Mouse (Mus musculus) heart, embryonic 12.5 days (tissue): ENCODE results near the gene Fat4. TPM values are rescaled to one million over a fixed set of nuclear protein-coding genes. Genes with fewer than 3 reads are reported as not detected.

Experiments
- ATAC-seq: fragments of 200-750 bp; cut with Nextera tagmentation; 2 replicates; pipeline ENCODE4 v1.8.0; 2017; ENCODE audit warnings: moderate TSS enrichment, moderate library complexity; ENCODE audit not compliant: insufficient number of reproducible peaks, low FRiP score
- H3K27ac ChIP-seq: fragments of 300-500 bp; sonication (generic); 2 replicates; pipeline ENCODE4 v1.5.1; 2016; ENCODE audit warnings: mild to moderate bottlenecking, moderate library complexity; ENCODE audit not compliant: poor library complexity, severe bottlenecking
- H3K27me3 ChIP-seq: fragments of 300-500 bp; sonication (generic); replicated peaks from 2 replicates; pipeline ENCODE4 v1.6.1; 2016; ENCODE audit warnings: mild to moderate bottlenecking, moderate library complexity
- H3K36me3 ChIP-seq: fragments of 300-500 bp; sonication (generic); 2 replicates; pipeline ENCODE4 v1.6.1; 2016; ENCODE audit warnings: mild to moderate bottlenecking, moderate library complexity
- H3K4me1 ChIP-seq: fragments of 300-500 bp; sonication (generic); replicated peaks from 2 replicates; pipeline ENCODE4 v1.6.1; 2016; ENCODE audit warnings: mild to moderate bottlenecking
- H3K4me2 ChIP-seq: fragments of 300-500 bp; sonication (generic); 2 replicates; pipeline ENCODE4 v1.6.1; 2016; ENCODE audit warnings: mild to moderate bottlenecking, moderate library complexity
- H3K4me3 ChIP-seq: fragments of 300-500 bp; sonication (generic); 2 replicates; pipeline ENCODE4 v1.5.1; 2016; ENCODE audit warnings: mild to moderate bottlenecking
- H3K9ac ChIP-seq: fragments of 300-500 bp; sonication (generic); 2 replicates; pipeline ENCODE4 v1.6.1; 2016; ENCODE audit warnings: mild to moderate bottlenecking, moderate library complexity
- H3K9me3 ChIP-seq: fragments of 300-500 bp; sonication (generic); replicated peaks from 2 replicates; pipeline ENCODE4 v1.6.1; 2016; ENCODE audit warnings: mild to moderate bottlenecking, moderate library complexity
- WGBS: fragments of 180-500 bp; shearing (Covaris S2); methylation state at CpG from one replicate; pipeline ENCODE4 v1.1.7; 2016; 5-methylcytosine and 5-hydroxymethylcytosine counted together
- polyA plus RNA-seq: library from polyadenylated mRNA; unstranded; fragments of >200 nt; fragmentation: Nextera tagmentation; extraction: Ambion mirVana; gene quantifications from 2 replicates; pipeline ENCODE4 v1.2.1, GENCODE M21; 2016

The Fat4 gene
- polyA plus RNA-seq, 1 experiment from 2014 or later, result 5.3 TPM

DNA sequence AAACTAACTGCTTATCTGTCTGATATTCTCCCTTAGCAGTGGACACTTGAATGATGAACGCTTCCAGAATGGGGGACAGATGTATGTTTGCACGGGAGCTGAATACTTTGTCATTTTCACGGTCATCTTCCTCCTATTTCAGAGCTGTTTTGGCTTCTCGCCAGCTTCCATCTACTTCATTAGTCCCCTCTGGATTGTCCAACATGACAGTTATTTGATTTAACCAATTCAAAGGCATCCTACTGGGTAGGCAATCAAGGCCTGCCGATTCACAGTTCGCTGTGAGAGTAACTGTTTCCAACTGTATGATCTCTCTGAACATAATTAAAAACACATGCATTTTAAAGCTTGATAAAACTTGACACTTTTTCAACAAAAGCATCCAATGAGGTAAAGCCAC lies 166.3 kb downstream of the Fat4 start:
- 74% methylated on average over 6 of the region's 6 CpGs for WGBS
- no peak overlapping the region for H3K4me2 ChIP-seq
- H3K36me3 ChIP-seq, result no peaks in the 10 kb centered on the region
- H3K27me3 ChIP-seq, result no peaks in the 10 kb centered on the region
- no peak overlapping the region for H3K27ac ChIP-seq
- H3K4me1 ChIP-seq, result peaks cover 12% of the 10 kb centered on the region
- ATAC-seq, result no peak
- H3K9me3 ChIP-seq, result no peaks in the 10 kb centered on the region
- H3K9ac ChIP-seq, result no peak overlapping the region
- H3K4me3 ChIP-seq, result no peak overlapping the region
